Mouse (Mus musculus): ENCODE measurements at regions not wholly inside any gene's neighbourhood (a gene's known extent, or its start where the extent isn't known, plus 50 kb on each side); places are given as distances from the start of the nearest gene placed in this dataset.

DNA sequence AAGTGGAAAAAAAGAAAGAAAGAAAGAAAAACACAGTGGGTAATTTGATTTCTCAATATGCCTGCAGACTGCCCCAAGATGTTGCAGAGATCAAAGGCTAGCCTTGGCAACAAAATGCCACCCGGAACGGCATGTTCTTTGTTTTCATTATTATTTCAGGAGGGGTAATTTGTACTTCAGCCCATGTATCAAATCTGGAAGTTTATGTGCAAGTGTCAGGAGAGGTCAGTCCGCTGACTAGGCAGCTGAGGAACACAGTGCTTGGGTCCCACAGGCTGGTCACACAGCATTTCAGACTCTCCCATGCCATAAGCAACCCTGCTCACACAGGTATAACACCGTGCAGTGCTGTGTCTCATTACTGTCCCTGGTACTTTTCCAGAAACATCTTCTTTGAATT is 99.2 kb downstream of the Tex36 start:
- no peak for TF ChIP-seq CTCF (IDR thresholded peaks at IDR 0.05; ENCODE audit: insufficient read depth, low read depth, low read length)
- TF ChIP-seq POLR2A (IDR thresholded peaks at IDR 0.05; ENCODE audit: insufficient read depth, low read depth, low read length), result no peak

Measured in olfactory bulb, adult 2 months (tissue).